In the genomic region with DNA sequence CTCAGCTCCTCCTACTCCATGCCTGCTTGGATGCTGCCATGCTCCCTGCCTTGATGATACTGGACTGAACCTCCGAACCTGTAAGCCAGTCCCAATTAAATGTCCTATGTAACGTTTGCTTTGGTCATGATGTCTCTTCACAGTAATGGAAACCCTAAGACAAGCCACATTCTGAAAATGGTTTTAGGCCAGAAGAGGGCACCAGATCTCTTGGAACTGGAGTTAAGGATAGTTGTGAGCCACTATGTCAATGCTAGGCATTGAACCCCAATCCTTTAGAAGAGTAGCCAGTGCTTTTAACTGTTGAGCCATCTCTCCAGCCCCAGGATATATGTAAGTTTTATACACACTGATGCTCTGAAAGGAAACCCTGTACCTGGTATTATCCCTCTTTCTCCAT, we compare ENCODE assay signal across 10 mouse cellular contexts. TPM values are rescaled to one million over a fixed set of nuclear protein-coding genes. Genes with fewer than 3 reads are reported as not detected.
DNase-seq lines count a peak whose midpoint lies in the region; ATAC-seq and TF ChIP-seq lines count a peak whose summit lies in the region.
"Had no signal": no experiment of that assay in that cellular context is flagged by ENCODE, and none has a peak within 500 bp of the region (broad histone marks: within the 10 kb centered on the region; RNA-seq: fewer than 3 reads in every experiment).

No protein-coding gene starts in this region.

- H3K9ac ChIP-seq in midbrain, postnatal 0 days (replicated peaks; ENCODE audit: low read length, poor library complexity, severe bottlenecking) = no peak overlapping the region
- H3K9ac ChIP-seq in midbrain, embryonic 13.5 days (replicated peaks) = no peak overlapping the region
- no peak overlapping the region for H3K9ac ChIP-seq in hindbrain, embryonic 12.5 days

- no peak for ATAC-seq in midbrain, postnatal 0 days (ENCODE audit: low FRiP score)
- ATAC-seq in midbrain, embryonic 13.5 days = no peak
- ATAC-seq in hindbrain, embryonic 12.5 days (ENCODE audit: low FRiP score) = no peak
- no peak for ATAC-seq in erythroid progenitor cell, adult 5-6 weeks (replicated peaks; ENCODE audit: low FRiP score, poor library complexity, severe bottlenecking)

- no peaks in the 10 kb centered on the region for H3K36me3 ChIP-seq in heart, embryonic 10.5 days
- H3K36me3 ChIP-seq in midbrain, postnatal 0 days (ENCODE audit: insufficient read depth, low read length) = no peaks in the 10 kb centered on the region
- no peaks in the 10 kb centered on the region for H3K36me3 ChIP-seq in midbrain, embryonic 13.5 days
- no peaks in the 10 kb centered on the region for H3K36me3 ChIP-seq in hindbrain, embryonic 12.5 days

- no peaks in the 10 kb centered on the region for H3K9me3 ChIP-seq in heart, embryonic 10.5 days
- H3K9me3 ChIP-seq in midbrain, postnatal 0 days (ENCODE audit: low read length) = no peaks in the 10 kb centered on the region
- no peaks in the 10 kb centered on the region for H3K9me3 ChIP-seq in midbrain, embryonic 13.5 days
- no peaks in the 10 kb centered on the region for H3K9me3 ChIP-seq in hindbrain, embryonic 12.5 days (replicated peaks)
- H3K9me3 ChIP-seq: megakaryocyte, embryonic 14.5 days had no signal

- intact Hi-C loops in heart, postnatal 10 days (cut with DNase I) = no loop called here

- H3K4me3 ChIP-seq in heart, embryonic 10.5 days = no peak overlapping the region
- no peak overlapping the region for H3K4me3 ChIP-seq in midbrain, postnatal 0 days (ENCODE audit: low read depth, low read length)
- H3K4me3 ChIP-seq in midbrain, embryonic 13.5 days (replicated peaks) = no peak overlapping the region
- no peak overlapping the region for H3K4me3 ChIP-seq in hindbrain, embryonic 12.5 days
- H3K4me3 ChIP-seq: megakaryocyte, embryonic 14.5 days had no signal

- 36% methylated on average over 2 of the region's 2 CpGs for WGBS in heart, embryonic 10.5 days
- 48% methylated on average over 2 of the region's 2 CpGs for WGBS in midbrain, postnatal 0 days
- 62% methylated on average over 2 of the region's 2 CpGs for WGBS in midbrain, embryonic 13.5 days
- 47% methylated on average over 2 of the region's 2 CpGs for WGBS in hindbrain, embryonic 12.5 days

- H3K27ac ChIP-seq in heart, embryonic 10.5 days = no peak overlapping the region
- H3K27ac ChIP-seq in midbrain, postnatal 0 days (ENCODE audit: low read depth, low read length) = no peak overlapping the region
- H3K27ac ChIP-seq in midbrain, embryonic 13.5 days = no peak overlapping the region
- H3K27ac ChIP-seq in hindbrain, embryonic 12.5 days = no peak overlapping the region

- no peaks in the 10 kb centered on the region for H3K4me1 ChIP-seq in heart, embryonic 10.5 days
- H3K4me1 ChIP-seq in midbrain, postnatal 0 days (ENCODE audit: insufficient read depth, low read length) = no peaks in the 10 kb centered on the region
- H3K4me1 ChIP-seq in midbrain, embryonic 13.5 days (replicated peaks) = no peaks in the 10 kb centered on the region
- H3K4me1 ChIP-seq in hindbrain, embryonic 12.5 days = no peaks in the 10 kb centered on the region

- DNase-seq in heart, postnatal 10 days = peak; percentile 35 to 55
- no peak for DNase-seq in heart, embryonic 10.5 days (ENCODE audit: low spot score)
- peak; percentile 9 for DNase-seq in midbrain, postnatal 0 days (ENCODE audit: low spot score)
- DNase-seq in embryo, embryonic 11 days = peak; percentile 27
- DNase-seq in thymus, postnatal 25 days = peak; percentile 44

- TF ChIP-seq CTCF in midbrain, postnatal 0 days (IDR thresholded peaks at IDR 0.05) = peak; percentile 71

- H3K27me3 ChIP-seq in heart, embryonic 10.5 days (ENCODE audit: insufficient read depth, poor library complexity, severe bottlenecking) = peaks cover 4% of the 10 kb centered on the region; the same call in 1 of the 2 replicates
- no peaks in the 10 kb centered on the region; the same call in 1 of the 2 replicates for H3K27me3 ChIP-seq in midbrain, postnatal 0 days (ENCODE audit: insufficient read depth, low read length)
- H3K27me3 ChIP-seq in midbrain, embryonic 13.5 days = 0 out of 2 replicates have a peak, but pooled peaks cover 2% of the 10 kb centered on the region
- no peaks in the 10 kb centered on the region for H3K27me3 ChIP-seq in hindbrain, embryonic 12.5 days

- no peak overlapping the region for H3K4me2 ChIP-seq in midbrain, postnatal 0 days (ENCODE audit: low read depth, low read length, poor library complexity, severe bottlenecking)
- no peak overlapping the region for H3K4me2 ChIP-seq in midbrain, embryonic 13.5 days (replicated peaks)
- no peak overlapping the region for H3K4me2 ChIP-seq in hindbrain, embryonic 12.5 days (replicated peaks)

RNA-seq across cellular contexts. Expression of a gene that starts 20.9 kb away (rescaled TPM):
- total RNA-seq in heart, postnatal 10 days (2021) = 10 to 100 TPM; 42.8 to 47.4 TPM
- 73.8 and 97.3 TPM in 2 replicates for polyA plus RNA-seq in heart, embryonic 10.5 days (2016; fragmentation: Nextera tagmentation; extraction: Ambion mirVana)
- 64.0 and 68.5 TPM in 2 replicates for total RNA-seq in midbrain, postnatal 0 days (2014; rRNA removed)
- polyA plus RNA-seq in midbrain, postnatal 0 days (2015; fragmentation: Nextera tagmentation; extraction: Ambion mirVana) = 164 and 172 TPM in 2 replicates
- 173 and 179 TPM in 2 replicates for polyA plus RNA-seq in midbrain, embryonic 13.5 days (2015; fragmentation: Nextera tagmentation; extraction: Ambion mirVana)
- polyA plus RNA-seq in hindbrain, embryonic 12.5 days (2016; fragmentation: Nextera tagmentation; extraction: Ambion mirVana) = 132 and 139 TPM in 2 replicates
- total RNA-seq in erythroid progenitor cell, adult 5-6 weeks (2015; ENCODE audit: low replicate concordance) = 8.4 TPM in 1 of 2 replicates, not detected in the other
- total RNA-seq in erythroid progenitor cell, adult 5-6 weeks (2017; ENCODE audit: low replicate concordance) = 2.1 TPM in 1 of 2 replicates, not detected in the other

RNA-seq across cellular contexts. Expression of a gene that starts 51.5 kb away (rescaled TPM):
- not detected for total RNA-seq in heart, postnatal 10 days (2021)
- not detected in 2 replicates for polyA plus RNA-seq in heart, embryonic 10.5 days (2016; fragmentation: Nextera tagmentation; extraction: Ambion mirVana)
- total RNA-seq in midbrain, postnatal 0 days (2014; rRNA removed) = not detected in 2 replicates
- polyA plus RNA-seq in midbrain, postnatal 0 days (2015; fragmentation: Nextera tagmentation; extraction: Ambion mirVana) = not detected in 2 replicates
- polyA plus RNA-seq in midbrain, embryonic 13.5 days (2015; fragmentation: Nextera tagmentation; extraction: Ambion mirVana) = not detected in 2 replicates
- not detected in 2 replicates for polyA plus RNA-seq in hindbrain, embryonic 12.5 days (2016; fragmentation: Nextera tagmentation; extraction: Ambion mirVana)
- 8.8 TPM in 1 of 2 replicates, not detected in the other for total RNA-seq in erythroid progenitor cell, adult 5-6 weeks (2015; ENCODE audit: low replicate concordance)
- total RNA-seq in erythroid progenitor cell, adult 5-6 weeks (2017; ENCODE audit: low replicate concordance) = not detected in 2 replicates
- polyA plus RNA-seq: heart, embryonic 16.5 days had no signal

RNA-seq across cellular contexts. Expression of a gene that starts 58.3 kb away (rescaled TPM):
- 10 to 100 TPM in 1 of 2 experiments, 1 to 10 TPM in 1; 6.4 to 11.4 TPM for total RNA-seq in heart, postnatal 10 days (2021)
- polyA plus RNA-seq in heart, embryonic 10.5 days (2016; fragmentation: Nextera tagmentation; extraction: Ambion mirVana) = 14.2 and 16.0 TPM in 2 replicates
- total RNA-seq in midbrain, postnatal 0 days (2014; rRNA removed) = 11.1 and 14.8 TPM in 2 replicates
- 5.4 and 6.8 TPM in 2 replicates for polyA plus RNA-seq in midbrain, postnatal 0 days (2015; fragmentation: Nextera tagmentation; extraction: Ambion mirVana)
- polyA plus RNA-seq in midbrain, embryonic 13.5 days (2015; fragmentation: Nextera tagmentation; extraction: Ambion mirVana) = 4.9 and 5.2 TPM in 2 replicates
- 5.9 and 7.0 TPM in 2 replicates for polyA plus RNA-seq in hindbrain, embryonic 12.5 days (2016; fragmentation: Nextera tagmentation; extraction: Ambion mirVana)
- total RNA-seq in erythroid progenitor cell, adult 5-6 weeks (2015; ENCODE audit: low replicate concordance) = not detected in 2 replicates
- 3.4 and 5.0 TPM in 2 replicates for total RNA-seq in erythroid progenitor cell, adult 5-6 weeks (2017; ENCODE audit: low replicate concordance)
